Comparison of ENCODE assay signal across 16 mouse cellular contexts in genomic region chr9:50815666-50816065, GRCm38 (mm10).
"Had no signal": no experiment of that assay in that cellular context is flagged by ENCODE, and none has a peak within 500 bp of the region (broad histone marks: within the 10 kb centered on the region; RNA-seq: fewer than 3 reads in every experiment).

No protein-coding gene starts in this region.

- H3K9me3 ChIP-seq: intestine, embryonic 15.5 days; limb, embryonic 12.5 days; midbrain, embryonic 10.5 days; neural tube, embryonic 12.5 days; stomach, embryonic 15.5 days had no signal

- ATAC-seq: intestine, embryonic 15.5 days had no signal

- H3K27me3 ChIP-seq: intestine, embryonic 15.5 days; limb, embryonic 12.5 days; neural tube, embryonic 12.5 days; stomach, embryonic 15.5 days had no signal

- H3K4me2 ChIP-seq: hindbrain, embryonic 14.5 days; intestine, embryonic 15.5 days; limb, embryonic 12.5 days; lung, embryonic 14.5 days; neural tube, embryonic 12.5 days; stomach, embryonic 15.5 days had no signal

- H3K4me1 ChIP-seq: intestine, embryonic 15.5 days; limb, embryonic 12.5 days; midbrain, embryonic 10.5 days; neural tube, embryonic 12.5 days; stomach, embryonic 15.5 days had no signal

- H3K27ac ChIP-seq: hindbrain, embryonic 14.5 days; intestine, embryonic 15.5 days; limb, embryonic 12.5 days; midbrain, embryonic 10.5 days; neural tube, embryonic 12.5 days; stomach, embryonic 15.5 days had no signal

- H3K9ac ChIP-seq: hindbrain, embryonic 14.5 days; intestine, embryonic 15.5 days; limb, embryonic 12.5 days; lung, embryonic 14.5 days; neural tube, embryonic 12.5 days; stomach, embryonic 15.5 days had no signal

- DNase-seq: kidney, adult 18-20 months; kidney, postnatal 14 days; layer of hippocampus, adult 9-11 months; layer of hippocampus, postnatal 36 days; lung, embryonic 14.5 days; lung, postnatal 10 days; lung, postnatal 4 days; midbrain, embryonic 14.5 days; retina, postnatal 1 day; right cerebral cortex, postnatal 14 days had no signal

- H3K4me3 ChIP-seq: intestine, embryonic 15.5 days; limb, embryonic 12.5 days; midbrain, embryonic 10.5 days; neural tube, embryonic 12.5 days; stomach, embryonic 15.5 days had no signal
